Mouse (Mus musculus) kidney, embryonic 16.5 days (tissue): ENCODE data around the gene Ago3. TPM values are rescaled to one million over a fixed set of nuclear protein-coding genes. Genes with fewer than 3 reads are reported as not detected.

Source experiments
- ATAC-seq: fragments of 200-750 bp; cut with Nextera tagmentation; 2 replicates; pipeline ENCODE4 v1.8.0; 2017; ENCODE audit warnings: moderate TSS enrichment; ENCODE audit not compliant: low FRiP score, low TSS enrichment
- H3K27ac ChIP-seq: fragments of 300-500 bp; sonication (generic); 2 replicates; pipeline ENCODE4 v1.5.1; 2014; ENCODE audit warnings: low read length
- H3K27me3 ChIP-seq: fragments of 300-500 bp; sonication (generic); 2 replicates; pipeline ENCODE4 v1.6.1; 2014; ENCODE audit warnings: low read length, control low read depth, mixed read lengths; ENCODE audit not compliant: insufficient read depth
- H3K36me3 ChIP-seq: fragments of 300-500 bp; sonication (generic); 2 replicates; pipeline ENCODE4 v1.6.1; 2014; ENCODE audit warnings: low read length, control low read depth, mixed read lengths; ENCODE audit not compliant: insufficient read depth
- H3K4me1 ChIP-seq: fragments of 300-500 bp; sonication (generic); 2 replicates; pipeline ENCODE4 v1.6.1; 2014; ENCODE audit warnings: low read length, control low read depth, mixed read lengths; ENCODE audit not compliant: insufficient read depth
- H3K4me2 ChIP-seq: fragments of 300-500 bp; sonication (generic); replicated peaks from 2 replicates; pipeline ENCODE4 v1.6.1; 2014; ENCODE audit warnings: low read depth, low read length
- H3K4me3 ChIP-seq: fragments of 300-500 bp; sonication (generic); 2 replicates; pipeline ENCODE4 v1.5.1; 2014; ENCODE audit warnings: mild to moderate bottlenecking, low read length
- H3K9ac ChIP-seq: fragments of 300-500 bp; sonication (generic); replicated peaks from 2 replicates; pipeline ENCODE4 v1.6.1; 2014; ENCODE audit warnings: low read length
- H3K9me3 ChIP-seq: fragments of 300-500 bp; sonication (generic); 2 replicates; pipeline ENCODE4 v1.6.1; 2016; ENCODE audit warnings: low read length, control low read depth
- WGBS: fragments of 180-500 bp; shearing (Covaris S2); extraction: QIAGEN DNeasy Blood & Tissue Kit; methylation state at CpG from one replicate; pipeline ENCODE4 v1.1.7; 2014; 5-methylcytosine and 5-hydroxymethylcytosine counted together
- polyA plus RNA-seq: library from polyadenylated mRNA; unstranded; fragments of >200 nt; fragmentation: Nextera tagmentation; extraction: Ambion mirVana; gene quantifications from 2 replicates; pipeline ENCODE4 v1.2.1, GENCODE M21; 2015

Ago3 gene
- polyA plus RNA-seq, 1 experiment from 2014 or later, result 13.6 TPM

DNA sequence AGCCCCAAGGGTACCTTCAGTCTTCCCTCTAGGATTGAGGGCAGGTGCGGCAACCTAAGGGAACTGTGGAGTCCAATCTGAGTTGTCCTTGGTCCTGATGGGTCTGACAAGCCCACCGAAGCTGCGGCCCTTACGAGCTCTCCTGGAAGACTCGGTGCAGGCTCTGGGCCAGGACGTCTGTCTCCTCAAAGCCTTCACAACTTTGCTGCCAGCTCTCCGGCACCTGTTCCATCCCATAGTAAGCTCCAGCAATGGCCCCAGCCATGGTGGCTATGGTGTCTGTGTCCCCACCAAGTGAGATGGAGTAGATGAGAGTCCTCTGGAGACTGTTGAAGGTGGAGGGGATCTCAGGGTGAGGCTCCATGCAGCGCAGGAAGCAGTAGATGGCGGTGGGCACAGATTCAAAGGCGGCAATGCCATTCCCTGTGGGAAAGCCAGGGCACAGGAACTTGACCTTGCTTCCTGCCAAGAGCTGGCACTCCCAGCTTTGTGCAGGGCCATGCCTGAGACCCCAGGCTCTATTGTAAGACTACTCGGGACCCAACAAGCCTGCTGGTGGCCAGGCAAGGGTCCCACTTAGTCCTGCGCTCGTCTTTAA is 112.8 kb downstream of the Ago3 start:
- WGBS, result 93% methylated on average over 13 of the region's 13 CpGs
- Histone ChIP-seq H3K4me2 (no peak overlapping the region), H3K9me3 (no peaks in the 10 kb centered on the region), H3K27me3 (no peaks in the 10 kb centered on the region), H3K27ac (no peak overlapping the region), H3K4me3 (no peak overlapping the region), H3K36me3 (peaks cover 33% of the 10 kb centered on the region), H3K4me1 (peaks cover 32% of the 10 kb centered on the region), H3K9ac (no peak overlapping the region)
- no peak for ATAC-seq

GRCm38 (mm10) chr4:126315931-126316330 is 113.4 kb downstream of the Ago3 start:
- no peak for ATAC-seq
- WGBS, result 35% methylated on average over 5 of the region's 5 CpGs
- Histone ChIP-seq H3K4me2 (no peak overlapping the region), H3K36me3 (peaks cover 33% of the 10 kb centered on the region), H3K27ac (no peak overlapping the region), H3K4me3 (no peak overlapping the region), H3K27me3 (no peaks in the 10 kb centered on the region), H3K9me3 (no peaks in the 10 kb centered on the region), H3K9ac (no peak overlapping the region), H3K4me1 (peaks cover 32% of the 10 kb centered on the region)

GRCm38 (mm10) chr4:126314393-126314792 is 115.0 kb downstream of the Ago3 start:
- Histone ChIP-seq H3K27me3 (no peaks in the 10 kb centered on the region), H3K9me3 (no peaks in the 10 kb centered on the region), H3K27ac (peak overlapping the region; percentile 58), H3K9ac (no peak overlapping the region), H3K4me3 (no peak overlapping the region), H3K4me1 (peaks cover 31% of the 10 kb centered on the region), H3K4me2 (no peak overlapping the region), H3K36me3 (peaks cover 33% of the 10 kb centered on the region)
- WGBS, result 25% methylated on average over 10 of the region's 10 CpGs
- peak; percentile 9; the same call in 1 of the 2 replicates for ATAC-seq

GRCm38 (mm10) chr4:126313202-126313601 is 116.2 kb downstream of the Ago3 start:
- peaks cover 32% of the 10 kb centered on the region for H3K4me1 ChIP-seq
- no peak for ATAC-seq
- no peak overlapping the region for H3K4me2 ChIP-seq
- no peaks in the 10 kb centered on the region for H3K9me3 ChIP-seq
- no peak overlapping the region for H3K4me3 ChIP-seq
- H3K36me3 ChIP-seq, result peaks cover 28% of the 10 kb centered on the region
- H3K9ac ChIP-seq, result no peak overlapping the region
- WGBS, result 48% methylated on average over 5 of the region's 5 CpGs
- no peaks in the 10 kb centered on the region for H3K27me3 ChIP-seq
- H3K27ac ChIP-seq, result peak overlapping the region; percentile 57

- Histone ChIP-seq H3K9me3 (no peaks in the 10 kb centered on the region), H3K27me3 (no peaks in the 10 kb centered on the region), H3K4me1 (peaks cover 32% of the 10 kb centered on the region), H3K4me2 (no peak overlapping the region), H3K4me3 (no peak overlapping the region), H3K36me3 (peaks cover 12% of the 10 kb centered on the region), H3K9ac (no peak overlapping the region), H3K27ac (no peak overlapping the region)
- no peak for ATAC-seq
- WGBS, result 88% methylated on average over 16 of the region's 16 CpGs
These were observed 117.7 kb downstream of the Ago3 start for GRCm38 (mm10) chr4:126311566-126312200.

DNA sequence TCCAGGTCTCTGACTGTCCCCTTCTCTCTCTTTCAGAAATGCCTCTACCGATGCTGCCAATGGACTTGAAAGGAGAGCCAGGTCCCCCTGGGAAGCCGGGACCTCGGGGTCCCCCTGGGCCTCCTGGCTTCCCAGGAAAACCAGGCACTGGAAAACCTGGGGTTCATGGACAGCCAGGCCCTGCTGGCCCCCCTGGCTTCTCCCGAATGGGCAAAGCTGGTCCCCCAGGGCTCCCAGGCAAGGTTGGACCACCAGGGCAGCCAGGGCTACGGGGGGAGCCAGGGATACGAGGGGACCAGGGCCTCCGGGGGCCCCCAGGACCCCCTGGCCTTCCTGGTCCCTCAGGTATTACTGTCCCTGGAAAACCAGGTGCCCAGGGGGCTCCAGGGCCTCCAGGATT is 119.0 kb downstream of the Ago3 start:
- Histone ChIP-seq H3K4me1 (peaks cover 26% of the 10 kb centered on the region), H3K9me3 (0 out of 2 replicates have a peak, but pooled peaks cover 5% of the 10 kb centered on the region), H3K4me2 (no peak overlapping the region), H3K4me3 (no peak overlapping the region), H3K27me3 (no peaks in the 10 kb centered on the region), H3K36me3 (no peaks in the 10 kb centered on the region), H3K9ac (no peak overlapping the region), H3K27ac (no peak overlapping the region)
- 79% methylated on average over 7 of the region's 7 CpGs for WGBS
- no peak for ATAC-seq

GRCm38 (mm10) chr4:126309922-126310309 is 119.4 kb downstream of the Ago3 start:
- no peaks in the 10 kb centered on the region for H3K36me3 ChIP-seq
- 1% methylated on average over 7 of the region's 7 CpGs for WGBS
- peak overlapping the region; percentile 29 for H3K4me3 ChIP-seq
- H3K9ac ChIP-seq, result peak overlapping the region; percentile 29; the same call in 1 of the 2 replicates
- peak; percentile 75 for ATAC-seq
- H3K27ac ChIP-seq, result no peak overlapping the region
- no peaks in the 10 kb centered on the region for H3K27me3 ChIP-seq
- peaks cover 25% of the 10 kb centered on the region for H3K4me1 ChIP-seq
- H3K9me3 ChIP-seq, result 0 out of 2 replicates have a peak, but pooled peaks cover 5% of the 10 kb centered on the region
- peak overlapping the region; percentile 50 for H3K4me2 ChIP-seq

- H3K4me2 ChIP-seq, result peak overlapping the region; percentile 50
- no peaks in the 10 kb centered on the region for H3K27me3 ChIP-seq
- peak overlapping the region; percentile 29 for H3K4me3 ChIP-seq
- peak overlapping the region; percentile 29; the same call in 1 of the 2 replicates for H3K9ac ChIP-seq
- H3K9me3 ChIP-seq, result 0 out of 2 replicates have a peak, but pooled peaks cover 5% of the 10 kb centered on the region
- no peak for ATAC-seq
- H3K27ac ChIP-seq, result no peak overlapping the region
- 17% methylated on average over 20 of the region's 20 CpGs for WGBS
- no peaks in the 10 kb centered on the region for H3K36me3 ChIP-seq
- peaks cover 19% of the 10 kb centered on the region for H3K4me1 ChIP-seq
These were observed 120.0 kb downstream of the Ago3 start for GRCm38 (mm10) chr4:126309211-126309921.

GRCm38 (mm10) chr4:126306827-126307226 is 122.5 kb downstream of the Ago3 start:
- 3% methylated on average over 2 of the region's 2 CpGs for WGBS
- H3K4me1 ChIP-seq, result peaks cover 11% of the 10 kb centered on the region
- H3K4me3 ChIP-seq, result no peak overlapping the region
- no peak for ATAC-seq
- H3K9me3 ChIP-seq, result 0 out of 2 replicates have a peak, but pooled peaks cover 5% of the 10 kb centered on the region
- no peak overlapping the region for H3K27ac ChIP-seq
- H3K9ac ChIP-seq, result no peak overlapping the region
- H3K36me3 ChIP-seq, result no peaks in the 10 kb centered on the region
- H3K27me3 ChIP-seq, result peaks cover 13% of the 10 kb centered on the region
- H3K4me2 ChIP-seq, result no peak overlapping the region
